Mouse (Mus musculus) left cerebral cortex, postnatal 36 days (tissue): ENCODE data around the gene Mansc1. TPM values are rescaled to one million over a fixed set of nuclear protein-coding genes. Genes with fewer than 3 reads are reported as not detected.
"Not testable (repeated sequence)": the region's sequence is repeated elsewhere in the genome, so short reads cannot be mapped to it uniquely, and the experiment has no call there.

Experiments used
- DNase-seq, 2 experiments: peaks; one replicate each; pipeline ENCODE4 v3.0.0; 2021 to 2022; ENCODE audit warnings: low spot score in 2 of 2, mixed read lengths in 1 of 2
- intact Hi-C: fragments of 180-260 bp; cut with DNase I; formaldehyde crosslinking; loops from one replicate; pipeline ENCODE4 v1.15.1; 2025
- total RNA-seq, 2 experiments: library from RNA; stranded (reverse); gene quantifications; 2 replicates each; pipeline ENCODE4 v1.2.3; 2021

Gene Mansc1
- 10 to 100 TPM in 1 of 2 experiments, 1 to 10 TPM in 1; 9.9 to 14.0 TPM for total RNA-seq

GRCm38 (mm10) chr6:134631947-134632687 lies at the start of gene Mansc1:
Gene Mansc1, minus strand, starts transcription at chr6:134632488.
- DNase-seq = peak; percentile 56 to 58
- intact Hi-C loops = no loop called here

DNA sequence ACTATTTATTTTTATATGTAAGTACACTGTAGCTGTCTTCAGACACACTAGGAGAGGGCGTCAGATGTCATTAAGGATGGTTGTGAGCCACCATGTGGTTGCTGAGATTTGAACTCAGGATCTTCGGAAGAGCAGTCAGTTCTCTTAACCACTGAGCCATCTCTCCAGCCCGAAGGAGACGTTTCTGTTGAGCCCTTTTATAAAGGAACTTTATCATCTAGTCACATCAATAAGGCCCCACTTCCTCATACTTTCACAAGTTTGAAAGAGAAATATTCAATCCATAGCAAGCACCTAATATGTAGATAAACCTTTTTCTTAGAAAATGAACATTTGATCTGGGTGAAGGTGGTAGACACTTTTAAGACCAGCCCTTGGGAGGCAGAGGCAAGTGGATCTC lies 47.0 kb upstream of the Mansc1 start:
- intact Hi-C loops, DNase-seq: not testable (repeated sequence)

GRCm38 (mm10) chr6:134678037-134678436 lies 45.7 kb upstream of the Mansc1 start:
- intact Hi-C loops = no loop called here

GRCm38 (mm10) chr6:134677504-134677903 lies 45.2 kb upstream of the Mansc1 start:
- no peak for DNase-seq
- intact Hi-C loops = no loop called here

More at GRCm38 (mm10) chr6:134678037-134678436, 45.7 kb upstream of the Mansc1 start:
- no peak for DNase-seq

DNA sequence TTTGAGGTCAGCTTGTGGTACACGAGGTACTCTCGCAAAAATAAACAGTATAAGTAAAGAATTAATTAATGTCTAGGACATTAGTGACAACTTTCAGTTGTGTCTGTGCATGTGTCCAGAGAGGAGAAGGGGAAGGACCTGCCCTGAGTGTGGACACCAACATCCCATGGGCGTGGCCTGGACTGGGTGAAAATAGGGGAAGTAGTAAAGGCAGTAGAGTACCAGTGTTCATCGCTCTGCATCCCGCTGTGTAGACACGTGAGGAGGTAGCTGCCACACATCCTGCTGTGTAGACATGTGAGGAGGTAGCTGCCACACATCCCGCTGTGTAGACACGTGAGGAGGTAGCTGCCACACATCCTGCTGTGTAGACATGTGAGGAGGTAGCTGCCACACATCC lies 41.4 kb upstream of the Mansc1 start:
- DNase-seq, intact Hi-C loops: not testable (repeated sequence)

DNA sequence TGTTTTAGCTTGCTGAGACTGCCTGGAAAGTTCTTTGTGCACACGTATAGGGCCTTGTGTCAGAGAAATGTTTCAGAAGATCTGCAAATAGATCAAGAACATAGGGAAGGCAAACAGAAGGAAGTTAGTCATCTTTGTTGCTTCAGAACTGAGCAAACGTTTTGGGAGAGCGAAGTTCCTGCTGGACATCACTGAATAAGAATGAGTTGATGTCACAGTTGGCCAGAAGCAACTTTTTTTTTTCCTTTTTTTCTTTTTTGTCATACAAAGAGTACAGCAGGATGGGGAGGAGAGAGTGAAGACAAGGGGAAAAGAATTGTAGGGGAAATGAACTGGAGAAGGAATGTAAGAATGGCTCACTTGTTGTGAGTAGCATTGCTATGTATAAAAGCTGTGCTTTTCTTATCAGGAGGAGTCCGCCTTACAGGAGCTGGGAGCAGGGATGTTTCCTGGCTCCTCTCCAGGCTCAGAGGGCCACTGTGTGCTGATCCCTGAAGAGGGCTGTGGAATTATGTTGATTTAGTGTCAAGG lies 38.7 kb upstream of the Mansc1 start:
- no peak for DNase-seq

DNA sequence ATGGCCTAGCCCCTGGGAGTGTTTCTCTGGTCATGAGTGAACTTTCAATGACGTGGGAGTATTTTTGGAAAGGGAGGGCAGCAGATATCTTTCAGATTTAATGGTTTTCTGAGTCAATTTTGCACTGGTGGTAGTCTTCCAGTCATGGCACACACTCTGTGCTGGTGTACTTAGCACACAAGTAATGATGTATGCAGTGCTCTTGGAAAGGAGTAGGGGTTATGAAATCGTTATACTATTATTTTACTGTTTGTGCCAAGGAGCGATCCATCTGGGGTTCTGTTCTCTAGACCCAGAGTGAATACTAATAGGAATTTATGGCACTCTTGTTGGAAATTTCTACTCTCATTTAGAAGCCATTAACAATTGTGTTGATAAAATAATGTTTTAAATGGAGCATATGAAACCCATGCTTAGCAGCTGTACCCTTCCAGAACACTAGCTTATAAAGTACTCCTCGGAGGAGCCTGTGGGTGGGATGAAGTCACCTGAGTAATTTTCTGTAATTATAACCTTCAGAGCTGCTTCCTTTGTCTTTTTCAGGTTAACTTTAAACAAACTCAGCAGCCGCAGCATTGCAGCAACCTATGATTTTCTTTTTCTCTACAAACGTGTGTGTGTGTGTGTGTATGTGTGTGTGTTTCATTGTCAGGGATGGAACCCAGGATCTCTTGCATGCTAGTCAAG lies 37.0 kb upstream of the Mansc1 start:
- DNase-seq = no peak
- intact Hi-C loops = no loop called here

More for the DNA sequence above, 38.7 kb upstream of the Mansc1 start:
- intact Hi-C loops = no loop called here

- DNase-seq = no peak
- intact Hi-C loops = no loop called here
Measured at GRCm38 (mm10) chr6:134668519-134668918, 36.2 kb upstream of the Mansc1 start.

DNA sequence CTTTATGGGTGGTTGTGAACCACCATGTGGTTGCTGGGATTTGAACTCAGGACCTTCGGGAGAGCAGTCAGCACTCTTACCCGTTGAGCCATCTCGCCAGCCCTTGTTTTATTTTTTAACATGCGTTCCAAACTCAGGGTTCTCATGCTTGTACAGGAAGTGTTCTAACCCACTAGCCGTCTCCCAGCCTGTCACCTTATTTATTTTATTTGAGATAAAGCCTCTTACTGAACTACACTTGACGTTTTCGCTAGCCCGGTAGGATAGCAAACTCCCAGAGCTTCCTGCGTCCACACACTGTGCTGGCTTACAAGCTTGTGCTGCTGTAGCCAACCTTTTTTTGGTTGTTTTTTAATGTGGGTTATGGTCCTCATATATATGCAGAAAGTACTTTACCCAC lies 33.5 kb upstream of the Mansc1 start:
- intact Hi-C loops = no loop called here
- DNase-seq = no peak

- intact Hi-C loops = no loop called here
Measured at GRCm38 (mm10) chr6:134664573-134664972, 32.3 kb upstream of the Mansc1 start.

DNA sequence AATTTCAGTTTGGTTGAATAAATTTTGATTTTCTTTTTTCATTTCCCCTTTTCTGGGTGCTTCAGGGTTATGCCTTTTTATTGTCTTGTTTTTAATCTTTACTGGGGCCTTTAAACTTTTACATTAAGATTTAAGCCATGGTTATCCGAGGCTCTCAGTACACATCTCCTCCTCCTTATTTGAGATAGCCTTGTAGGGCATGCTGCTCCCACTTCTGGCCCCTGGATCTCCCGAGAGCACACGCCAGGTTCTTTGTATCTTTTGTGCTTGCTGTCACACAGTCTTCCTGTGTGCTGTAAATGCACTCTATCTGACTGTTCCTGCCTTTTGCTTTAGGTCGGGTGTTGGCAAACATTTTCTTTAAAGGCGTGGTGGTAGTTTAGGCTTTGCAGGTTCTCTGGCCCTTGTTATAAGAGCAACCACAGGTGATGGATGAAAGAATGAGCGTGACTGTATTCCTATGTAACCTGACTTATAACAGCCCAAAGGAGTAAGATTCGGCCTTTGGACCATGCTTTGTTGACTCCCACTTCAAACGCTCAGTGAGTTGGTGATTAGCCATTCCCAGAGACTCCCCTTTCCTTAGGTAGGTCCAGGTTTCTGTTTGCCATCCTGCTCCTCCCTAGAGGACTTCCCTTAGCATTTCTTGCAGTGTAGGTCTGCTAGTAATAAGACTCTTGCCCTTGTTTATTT lies 28.6 kb upstream of the Mansc1 start:
- DNase-seq = no peak
- intact Hi-C loops = no loop called here

More at GRCm38 (mm10) chr6:134664573-134664972, 32.3 kb upstream of the Mansc1 start:
- no peak for DNase-seq

- DNase-seq = peak; percentile 24 to 36
- intact Hi-C loops = loop anchor here (2.0 kb wide), 2 partner anchors 135 to 203 kb away; no protein-coding TSS in a partner anchor
Measured at GRCm38 (mm10) chr6:134659108-134659958, 27.0 kb upstream of the Mansc1 start.

GRCm38 (mm10) chr6:134656527-134656926 lies 24.2 kb upstream of the Mansc1 start:
- no peak for DNase-seq
- intact Hi-C loops = no loop called here

GRCm38 (mm10) chr6:134648356-134648755 lies 16.1 kb upstream of the Mansc1 start:
- intact Hi-C loops = no loop called here
- DNase-seq = peak; percentile 22 to 27

- no peak for DNase-seq
- intact Hi-C loops = no loop called here
Measured at GRCm38 (mm10) chr6:134647621-134648020, 15.3 kb upstream of the Mansc1 start.

DNA sequence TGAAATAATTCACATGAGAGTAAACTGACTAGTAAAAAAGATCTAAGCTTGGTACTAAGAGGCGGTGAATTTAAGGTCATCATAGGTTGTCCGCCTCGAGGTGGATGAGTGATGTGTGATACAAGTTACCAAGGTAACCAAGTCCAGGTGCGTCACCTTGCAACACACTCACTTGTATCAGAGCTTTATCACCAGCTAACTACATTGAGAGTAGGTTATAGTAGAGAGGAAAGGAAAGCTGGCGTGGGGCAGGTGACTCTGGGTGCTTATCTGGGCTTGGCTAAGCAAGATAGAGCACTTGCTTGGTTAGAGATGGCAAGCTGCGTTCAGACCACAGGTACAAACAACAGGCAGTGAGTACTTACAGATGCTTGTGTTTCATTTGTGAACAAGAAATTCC lies 14.5 kb upstream of the Mansc1 start:
- intact Hi-C loops = no loop called here
- DNase-seq = no peak

GRCm38 (mm10) chr6:134643296-134643695 lies 11.0 kb upstream of the Mansc1 start:
- intact Hi-C loops = no loop called here
- no peak for DNase-seq

GRCm38 (mm10) chr6:134641738-134642446 lies 9.6 kb upstream of the Mansc1 start:
- no peak for DNase-seq
- intact Hi-C loops = no loop called here
